Mouse (Mus musculus) mouse embryonic stem cell (cell line): ENCODE data around the gene Chst15.

Experiments
- in situ Hi-C, 2 experiments: fragments of 300-500 bp; cut with MboI; formaldehyde crosslinking; loops; 1 replicate in 1 of 2; 3 replicates in 1 of 2; pipeline ENCODE4 v1.14.3; 2019 to 2020; ENCODE audit warnings: low sequenced_read_pairs in 2 of 2, low pct_unique_long_range_greater_than_20kb in 1 of 2, mixed read lengths in 1 of 2; ENCODE audit not compliant: unreplicated experiment in 1 of 2

Gene Chst15

GRCm38 (mm10) chr7:132307722-132308271, 9.2 kb downstream of the Chst15 start:
- in situ Hi-C loops: no loop called here

- in situ Hi-C loops: no loop called here
These were observed 10.2 kb downstream of the Chst15 start for GRCm38 (mm10) chr7:132306671-132307412.

- in situ Hi-C loops: no loop called here
These were observed 11.3 kb downstream of the Chst15 start for GRCm38 (mm10) chr7:132305492-132306375.

GRCm38 (mm10) chr7:132304424-132305085, 12.5 kb downstream of the Chst15 start:
- in situ Hi-C loops: no loop called here

- in situ Hi-C loops: no loop called here
These were observed 13.0 kb downstream of the Chst15 start for GRCm38 (mm10) chr7:132303988-132304387.

GRCm38 (mm10) chr7:132302508-132303241, 14.4 kb downstream of the Chst15 start:
- in situ Hi-C loops: no loop called here

- in situ Hi-C loops: no loop called here
These were observed 17.3 kb downstream of the Chst15 start for GRCm38 (mm10) chr7:132299661-132300210.

GRCm38 (mm10) chr7:132298412-132298990, 18.5 kb downstream of the Chst15 start:
- in situ Hi-C loops: no loop called here

- in situ Hi-C loops: no loop called here
These were observed 20.2 kb downstream of the Chst15 start for GRCm38 (mm10) chr7:132296661-132297443.

GRCm38 (mm10) chr7:132296132-132296531, 20.9 kb downstream of the Chst15 start:
- in situ Hi-C loops: no loop called here

GRCm38 (mm10) chr7:132287340-132287664, 29.7 kb downstream of the Chst15 start:
- in situ Hi-C loops: no loop called here

- in situ Hi-C loops: no loop called here
These were observed 30.2 kb downstream of the Chst15 start for GRCm38 (mm10) chr7:132286630-132287339.

GRCm38 (mm10) chr7:132284795-132285194, 32.2 kb downstream of the Chst15 start:
- in situ Hi-C loops: no loop called here

- in situ Hi-C loops: no loop called here
These were observed 32.8 kb downstream of the Chst15 start for GRCm38 (mm10) chr7:132284048-132284737.

GRCm38 (mm10) chr7:132282576-132282975, 34.5 kb downstream of the Chst15 start:
- in situ Hi-C loops: no loop called here

- in situ Hi-C loops: no loop called here
These were observed 34.9 kb downstream of the Chst15 start for GRCm38 (mm10) chr7:132282161-132282560.
